Mouse (Mus musculus): ENCODE results near the gene H2afj.

Gene H2afj

GRCm38 (mm10) chr6:136837323-136837722, 29.3 kb downstream of the H2afj start:
- in situ Hi-C loops (cut with MboI, MseI) = no loop called here

GRCm38 (mm10) chr6:136844903-136845302, 36.9 kb downstream of the H2afj start:
- in situ Hi-C loops (cut with MboI, MseI) = no loop called here

GRCm38 (mm10) chr6:136845706-136846480, 37.8 kb downstream of the H2afj start:
- in situ Hi-C loops (cut with MboI, MseI) = no loop called here

GRCm38 (mm10) chr6:136847267-136847666, 39.2 kb downstream of the H2afj start:
- in situ Hi-C loops (cut with MboI, MseI) = no loop called here

- in situ Hi-C loops (cut with MboI, MseI) = no loop called here
These were observed 39.7 kb downstream of the H2afj start for GRCm38 (mm10) chr6:136847790-136848189.

- in situ Hi-C loops (cut with MboI, MseI) = no loop called here
These were observed 40.4 kb downstream of the H2afj start for GRCm38 (mm10) chr6:136848399-136848798.

GRCm38 (mm10) chr6:136848971-136849370, 40.9 kb downstream of the H2afj start:
- in situ Hi-C loops (cut with MboI, MseI) = no loop called here

- in situ Hi-C loops (cut with MboI, MseI) = no loop called here
These were observed 42.2 kb downstream of the H2afj start for GRCm38 (mm10) chr6:136850267-136850666.

GRCm38 (mm10) chr6:136852348-136852747, 44.3 kb downstream of the H2afj start:
- in situ Hi-C loops (cut with MboI, MseI) = no loop called here

- in situ Hi-C loops (cut with MboI, MseI) = no loop called here
These were observed 44.7 kb downstream of the H2afj start for GRCm38 (mm10) chr6:136852762-136853161.

GRCm38 (mm10) chr6:136854361-136854781, 46.3 kb downstream of the H2afj start:
- in situ Hi-C loops (cut with MboI, MseI) = no loop called here

- in situ Hi-C loops (cut with MboI, MseI) = loop anchor here (5.0 kb wide), 2 partner anchors 67 to 122 kb away; partner anchors contain the start of genes Erp27 and Pde6h
These were observed 47.1 kb downstream of the H2afj start for GRCm38 (mm10) chr6:136855183-136855582.

- in situ Hi-C loops (cut with MboI, MseI) = loop anchor here (5.0 kb wide), 2 partner anchors 66 to 121 kb away; partner anchors contain the start of genes Erp27 and Pde6h
These were observed 48.1 kb downstream of the H2afj start for GRCm38 (mm10) chr6:136856071-136856636.

- in situ Hi-C loops (cut with MboI, MseI) = loop anchor here (5.0 kb wide), 2 partner anchors 65 to 120 kb away; partner anchors contain the start of genes Erp27 and Pde6h
These were observed 49.3 kb downstream of the H2afj start, which contains the start of gene Art4 for GRCm38 (mm10) chr6:136857186-136857872. Art4 (minus strand) TSS chr6:136857733.

- in situ Hi-C loops (cut with MboI, MseI) = loop anchor here (5.0 kb wide), 2 partner anchors 64 to 119 kb away; partner anchors contain the start of genes Erp27 and Pde6h
These were observed 49.8 kb downstream of the H2afj start for GRCm38 (mm10) chr6:136857873-136858260.

GRCm38 (mm10) chr6:136858420-136858819, 50.4 kb downstream of the H2afj start:
- in situ Hi-C loops (cut with MboI, MseI) = loop anchor here (5.0 kb wide), 2 partner anchors 64 to 119 kb away; partner anchors contain the start of genes Erp27 and Pde6h

Data from regulatory T cell (primary cell).